Mouse (Mus musculus): ENCODE data around the gene Lcp1. TPM values are rescaled to one million over a fixed set of nuclear protein-coding genes. Genes with fewer than 3 reads are reported as not detected.

The Lcp1 gene
- polyA plus RNA-seq, 1 experiment from 2014 or later = 8.3 TPM

DNA sequence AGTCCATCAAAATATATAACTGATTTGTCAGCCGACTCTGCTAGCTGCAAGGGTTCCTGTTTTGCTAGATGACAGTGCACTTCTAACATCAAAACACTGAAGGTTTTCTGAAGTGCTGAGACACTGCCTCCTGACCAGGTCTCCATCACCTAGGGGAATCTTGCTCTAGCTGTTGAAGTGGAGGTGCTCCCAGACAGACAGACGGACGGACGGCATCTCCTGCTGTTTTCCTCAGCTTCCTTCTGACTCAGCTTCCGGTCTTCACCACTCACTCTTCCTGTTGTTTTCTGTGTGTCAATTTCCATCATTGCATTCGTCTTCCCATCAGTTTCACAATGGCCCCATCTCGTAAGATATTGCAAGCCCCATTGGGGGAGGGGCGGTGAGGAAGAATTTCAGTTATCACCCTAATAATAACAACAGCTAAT is 49.7 kb downstream of the Lcp1 start:
- Histone ChIP-seq H3K9me3 (ENCODE audit: control insufficient read depth, low read length) (no peaks in the 10 kb centered on the region), H3K27ac (ENCODE audit: low read depth, low read length) (no peak overlapping the region), H3K9ac (replicated peaks; ENCODE audit: low read depth, low read length) (no peak overlapping the region), H3K4me2 (ENCODE audit: low read depth, low read length) (no peak overlapping the region), H3K4me1 (ENCODE audit: control insufficient read depth, insufficient read depth, low read length) (no peaks in the 10 kb centered on the region), H3K4me3 (ENCODE audit: low read depth, low read length) (no peak overlapping the region), H3K27me3 (ENCODE audit: control insufficient read depth, insufficient read depth, low read length) (no peaks in the 10 kb centered on the region), H3K36me3 (ENCODE audit: control insufficient read depth, insufficient read depth, low read length) (no peaks in the 10 kb centered on the region)
- ATAC-seq (ENCODE audit: low read depth) = no peak
- 87% methylated on average over 8 of the region's 8 CpGs for WGBS

DNA sequence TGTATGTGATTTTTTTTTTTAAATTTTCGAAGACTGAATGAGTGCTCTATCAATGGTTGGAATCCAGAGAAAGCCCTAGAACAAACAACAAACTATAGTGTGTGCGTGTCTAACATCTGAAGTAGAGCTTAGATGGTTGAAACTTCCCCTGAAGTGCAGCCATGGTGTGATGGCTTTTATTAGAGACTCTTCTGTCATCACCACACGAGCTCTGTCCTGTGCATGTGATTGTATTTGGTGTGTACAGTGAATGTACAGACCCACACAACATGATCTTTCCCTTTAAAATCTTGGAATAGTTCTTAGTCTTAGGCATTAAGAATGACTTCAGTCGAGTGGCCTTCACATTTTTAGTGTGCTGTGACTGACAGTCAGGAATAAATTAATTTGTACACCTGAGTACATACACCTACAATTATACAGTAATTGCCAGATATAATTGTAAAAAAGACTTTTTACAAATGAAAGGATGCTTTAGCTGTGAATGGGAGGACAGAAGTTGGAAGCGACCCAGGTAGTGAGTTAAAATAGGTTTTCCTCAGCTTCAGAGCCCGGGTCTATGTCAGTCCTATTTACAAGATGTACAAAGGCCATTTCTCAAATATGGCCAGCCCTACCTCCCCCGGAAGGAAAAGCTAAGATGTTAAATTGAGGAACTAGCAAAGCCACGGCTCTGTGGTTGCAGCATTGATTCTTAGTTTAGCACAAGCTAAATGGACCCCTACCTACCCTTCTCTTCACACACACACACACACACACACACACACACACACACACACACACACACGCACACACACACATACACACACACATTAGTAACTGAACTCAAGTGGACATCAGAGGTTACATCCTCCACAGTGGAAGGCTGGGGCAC is 50.4 kb downstream of the Lcp1 start:
- H3K4me1 ChIP-seq (ENCODE audit: control insufficient read depth, insufficient read depth, low read length) = no peaks in the 10 kb centered on the region
- no peaks in the 10 kb centered on the region for H3K9me3 ChIP-seq (ENCODE audit: control insufficient read depth, low read length)
- H3K4me2 ChIP-seq (ENCODE audit: low read depth, low read length) = no peak overlapping the region
- no peak overlapping the region for H3K9ac ChIP-seq (replicated peaks; ENCODE audit: low read depth, low read length)
- ATAC-seq (ENCODE audit: low read depth) = no peak
- WGBS = 90% methylated on average over 9 of the region's 9 CpGs
- H3K27me3 ChIP-seq (ENCODE audit: control insufficient read depth, insufficient read depth, low read length) = no peaks in the 10 kb centered on the region
- no peak overlapping the region for H3K4me3 ChIP-seq (ENCODE audit: low read depth, low read length)
- H3K27ac ChIP-seq (ENCODE audit: low read depth, low read length) = no peak overlapping the region
- no peaks in the 10 kb centered on the region for H3K36me3 ChIP-seq (ENCODE audit: control insufficient read depth, insufficient read depth, low read length)

DNA sequence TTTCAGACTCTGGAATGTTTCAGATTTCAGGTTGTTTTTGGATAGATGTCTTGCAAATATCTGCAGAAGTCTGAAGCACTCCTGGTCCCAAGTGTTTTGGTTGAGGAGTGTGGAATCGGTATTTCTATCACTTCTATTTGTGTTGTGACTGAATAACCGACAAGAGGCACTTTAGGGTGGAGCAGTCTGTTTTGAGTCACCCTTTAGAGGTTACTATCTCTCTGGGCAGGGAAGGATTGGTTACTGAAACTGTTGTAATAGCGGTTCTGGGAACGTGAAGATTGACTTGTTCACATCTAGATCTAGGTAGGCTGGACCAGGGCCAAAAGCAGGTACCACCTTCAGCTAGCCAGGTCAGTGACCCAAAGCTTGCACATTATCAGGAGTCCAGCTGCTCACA is 51.5 kb downstream of the Lcp1 start:
- H3K9ac ChIP-seq (replicated peaks; ENCODE audit: low read depth, low read length) = no peak overlapping the region
- H3K4me2 ChIP-seq (ENCODE audit: low read depth, low read length) = no peak overlapping the region
- 80% methylated on average over 4 of the region's 4 CpGs for WGBS
- no peaks in the 10 kb centered on the region for H3K4me1 ChIP-seq (ENCODE audit: control insufficient read depth, insufficient read depth, low read length)
- no peaks in the 10 kb centered on the region for H3K27me3 ChIP-seq (ENCODE audit: control insufficient read depth, insufficient read depth, low read length)
- H3K27ac ChIP-seq (ENCODE audit: low read depth, low read length) = no peak overlapping the region
- no peak overlapping the region for H3K4me3 ChIP-seq (ENCODE audit: low read depth, low read length)
- no peaks in the 10 kb centered on the region for H3K9me3 ChIP-seq (ENCODE audit: control insufficient read depth, low read length)
- no peaks in the 10 kb centered on the region for H3K36me3 ChIP-seq (ENCODE audit: control insufficient read depth, insufficient read depth, low read length)
- no peak for ATAC-seq (ENCODE audit: low read depth)

DNA sequence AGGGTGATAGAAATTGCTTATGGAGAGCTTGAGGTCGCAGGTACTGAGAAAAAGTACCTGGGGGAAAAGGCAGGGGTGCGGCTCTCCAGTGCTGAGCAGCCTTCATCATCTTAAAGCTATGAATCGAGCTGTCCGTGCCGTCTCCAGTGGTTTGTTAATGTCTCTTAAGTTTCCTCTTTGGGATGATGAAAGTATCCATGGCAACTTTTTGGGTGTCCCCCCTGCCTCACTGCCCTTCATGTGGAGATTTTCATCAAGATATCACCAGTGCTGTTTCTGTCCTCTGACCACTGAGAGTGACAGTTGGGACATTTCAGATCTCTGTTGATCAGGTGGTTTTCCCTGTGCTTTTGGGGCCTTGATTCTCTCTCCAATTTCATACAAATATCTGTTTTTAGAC is 51.9 kb downstream of the Lcp1 start:
- no peaks in the 10 kb centered on the region for H3K36me3 ChIP-seq (ENCODE audit: control insufficient read depth, insufficient read depth, low read length)
- ATAC-seq (ENCODE audit: low read depth) = no peak
- no peaks in the 10 kb centered on the region for H3K9me3 ChIP-seq (ENCODE audit: control insufficient read depth, low read length)
- 93% methylated on average over 5 of the region's 5 CpGs for WGBS
- no peak overlapping the region for H3K27ac ChIP-seq (ENCODE audit: low read depth, low read length)
- H3K27me3 ChIP-seq (ENCODE audit: control insufficient read depth, insufficient read depth, low read length) = no peaks in the 10 kb centered on the region
- H3K9ac ChIP-seq (replicated peaks; ENCODE audit: low read depth, low read length) = no peak overlapping the region
- H3K4me1 ChIP-seq (ENCODE audit: control insufficient read depth, insufficient read depth, low read length) = no peaks in the 10 kb centered on the region
- H3K4me2 ChIP-seq (ENCODE audit: low read depth, low read length) = no peak overlapping the region
- H3K4me3 ChIP-seq (ENCODE audit: low read depth, low read length) = no peak overlapping the region

DNA sequence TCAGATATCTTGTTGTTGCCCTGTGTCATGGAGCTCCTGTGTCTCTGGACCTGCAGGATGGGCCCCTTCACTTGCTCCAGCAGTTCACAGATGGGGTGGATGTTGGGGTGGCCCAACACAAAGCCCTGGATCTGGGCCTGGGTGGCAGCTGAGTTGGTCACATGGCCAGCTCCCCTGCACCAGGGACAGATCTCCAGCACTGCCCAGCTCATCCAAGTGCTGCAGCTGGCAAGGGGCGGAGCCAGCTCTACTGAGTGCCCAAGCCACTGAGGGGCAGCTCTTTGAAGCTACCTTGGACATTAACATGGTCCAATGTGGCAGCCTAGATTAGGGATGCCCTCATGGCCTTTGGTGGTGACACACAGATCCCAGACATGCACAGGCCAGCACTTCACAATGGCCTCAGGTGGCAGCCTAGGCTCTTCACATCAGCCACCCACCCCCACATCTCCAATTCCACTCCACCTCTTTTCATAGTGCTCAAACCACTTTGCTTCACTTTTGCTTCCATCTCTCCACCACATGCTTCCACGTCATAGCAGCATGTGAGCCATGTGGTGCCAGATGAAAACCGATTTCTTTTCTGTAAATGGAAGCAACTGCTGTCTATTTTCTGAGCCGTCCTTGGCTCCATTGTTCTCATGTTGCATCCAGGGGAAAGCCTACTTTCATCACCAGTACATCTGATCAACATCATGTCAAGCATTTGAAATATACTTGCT is 53.3 kb downstream of the Lcp1 start:
- ATAC-seq (ENCODE audit: low read depth) = no peak
- WGBS = 90% methylated on average over 4 of the region's 4 CpGs
- Histone ChIP-seq H3K27me3 (ENCODE audit: control insufficient read depth, insufficient read depth, low read length) (no peaks in the 10 kb centered on the region), H3K9ac (replicated peaks; ENCODE audit: low read depth, low read length) (no peak overlapping the region), H3K27ac (ENCODE audit: low read depth, low read length) (no peak overlapping the region), H3K36me3 (ENCODE audit: control insufficient read depth, insufficient read depth, low read length) (no peaks in the 10 kb centered on the region), H3K4me3 (ENCODE audit: low read depth, low read length) (no peak overlapping the region), H3K9me3 (ENCODE audit: control insufficient read depth, low read length) (no peaks in the 10 kb centered on the region), H3K4me1 (ENCODE audit: control insufficient read depth, insufficient read depth, low read length) (no peaks in the 10 kb centered on the region), H3K4me2 (ENCODE audit: low read depth, low read length) (no peak overlapping the region)

DNA sequence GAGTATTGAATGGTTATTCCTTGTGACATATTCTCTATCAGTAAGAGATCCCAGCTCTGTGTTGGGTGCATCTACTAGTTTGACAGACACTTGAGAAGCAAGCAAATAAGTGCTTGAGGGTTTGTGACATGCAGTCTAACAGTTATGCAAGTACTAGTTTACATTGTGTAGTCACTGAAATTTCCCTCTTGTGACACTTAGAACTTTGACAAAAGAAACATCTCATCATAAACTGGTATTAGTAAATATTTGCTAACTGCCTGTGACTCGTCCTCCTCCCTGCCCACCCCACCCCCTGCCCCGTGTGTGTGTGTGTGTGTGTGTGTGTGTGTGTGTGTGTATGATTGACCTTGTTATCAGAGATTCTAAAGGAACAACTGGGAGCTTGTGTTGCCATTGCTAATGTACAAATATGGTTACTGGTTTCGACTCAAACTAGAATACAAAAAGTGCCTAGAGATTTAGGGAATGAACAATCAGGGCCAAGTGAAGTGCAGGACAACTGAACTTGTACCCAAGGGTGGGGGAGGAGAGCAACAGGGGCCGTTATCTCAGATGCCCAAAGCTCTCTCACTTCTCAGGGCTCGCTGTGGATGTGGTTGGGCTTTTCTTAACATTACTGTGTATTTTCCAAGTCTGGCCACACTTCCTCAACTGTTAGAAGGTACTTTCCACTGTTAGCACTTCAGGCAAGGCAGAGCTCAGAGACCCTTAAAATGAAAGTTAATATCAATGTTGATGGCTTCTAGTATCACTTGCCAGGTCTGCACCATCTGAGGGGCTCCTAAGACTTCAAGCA is 55.1 kb downstream of the Lcp1 start:
- ATAC-seq (ENCODE audit: low read depth) = no peak
- Histone ChIP-seq H3K4me1 (ENCODE audit: control insufficient read depth, insufficient read depth, low read length) (no peaks in the 10 kb centered on the region), H3K9ac (replicated peaks; ENCODE audit: low read depth, low read length) (no peak overlapping the region), H3K27ac (ENCODE audit: low read depth, low read length) (no peak overlapping the region), H3K27me3 (ENCODE audit: control insufficient read depth, insufficient read depth, low read length) (no peaks in the 10 kb centered on the region), H3K9me3 (ENCODE audit: control insufficient read depth, low read length) (no peaks in the 10 kb centered on the region), H3K4me3 (ENCODE audit: low read depth, low read length) (no peak overlapping the region), H3K36me3 (ENCODE audit: control insufficient read depth, insufficient read depth, low read length) (no peaks in the 10 kb centered on the region), H3K4me2 (ENCODE audit: low read depth, low read length) (no peak overlapping the region)
- 83% methylated on average over 5 of the region's 5 CpGs for WGBS

DNA sequence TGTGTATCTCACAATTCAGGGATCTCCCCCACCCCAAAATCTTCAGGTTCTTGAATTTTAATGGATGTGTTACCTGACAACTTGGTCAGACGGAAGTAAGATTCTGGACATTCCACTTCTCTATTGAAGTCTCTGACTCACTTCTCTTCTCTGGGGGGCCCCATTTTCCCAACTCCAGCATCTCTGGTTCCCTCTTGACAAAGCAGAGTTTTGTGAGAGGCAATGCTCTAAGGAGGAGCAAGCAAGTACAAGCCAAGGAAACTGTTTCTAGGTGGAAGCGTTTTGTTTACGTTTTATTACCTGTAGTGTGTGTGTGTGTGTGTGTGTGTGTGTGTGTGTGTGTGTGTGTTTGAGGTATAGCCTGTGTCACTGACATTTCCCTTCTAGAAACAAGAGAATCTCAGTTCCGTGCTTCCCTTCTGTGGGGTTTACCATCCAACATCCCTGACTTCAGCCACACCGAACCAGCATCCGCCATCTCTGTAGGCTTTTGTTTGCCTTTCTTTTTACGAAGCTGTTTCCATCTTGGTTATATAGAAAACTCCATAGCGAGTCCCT is 56.0 kb downstream of the Lcp1 start:
- H3K9ac ChIP-seq (replicated peaks; ENCODE audit: low read depth, low read length) = no peak overlapping the region
- no peaks in the 10 kb centered on the region for H3K27me3 ChIP-seq (ENCODE audit: control insufficient read depth, insufficient read depth, low read length)
- no peaks in the 10 kb centered on the region for H3K4me1 ChIP-seq (ENCODE audit: control insufficient read depth, insufficient read depth, low read length)
- no peaks in the 10 kb centered on the region for H3K9me3 ChIP-seq (ENCODE audit: control insufficient read depth, low read length)
- no peak overlapping the region for H3K27ac ChIP-seq (ENCODE audit: low read depth, low read length)
- H3K4me3 ChIP-seq (ENCODE audit: low read depth, low read length) = no peak overlapping the region
- WGBS = 93% methylated on average over 8 of the region's 8 CpGs
- no peaks in the 10 kb centered on the region for H3K36me3 ChIP-seq (ENCODE audit: control insufficient read depth, insufficient read depth, low read length)
- no peak overlapping the region for H3K4me2 ChIP-seq (ENCODE audit: low read depth, low read length)
- ATAC-seq (ENCODE audit: low read depth) = no peak

DNA sequence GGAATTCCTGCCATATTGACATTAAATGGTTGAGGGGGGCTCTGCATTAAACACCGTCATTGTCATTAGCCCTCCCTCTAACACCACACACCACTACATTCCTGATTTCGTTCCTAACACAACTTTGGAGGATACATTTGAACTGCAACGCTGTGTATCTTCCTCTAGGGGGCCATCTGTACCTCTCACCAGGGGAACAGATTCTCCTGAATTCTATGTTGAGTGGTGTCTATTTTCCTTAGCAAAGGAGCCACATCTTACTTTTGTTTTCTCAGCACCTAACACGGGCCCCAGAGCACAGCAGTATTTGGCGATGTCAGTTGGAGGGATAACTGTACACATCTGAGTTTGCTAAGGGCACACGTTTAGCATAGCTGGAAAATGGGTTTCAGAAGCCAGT is 57.6 kb downstream of the Lcp1 start:
- WGBS = 69% methylated on average over 6 of the region's 6 CpGs
- ATAC-seq (ENCODE audit: low read depth) = no peak
- H3K9me3 ChIP-seq (ENCODE audit: control insufficient read depth, low read length) = no peaks in the 10 kb centered on the region
- no peaks in the 10 kb centered on the region for H3K27me3 ChIP-seq (ENCODE audit: control insufficient read depth, insufficient read depth, low read length)
- no peaks in the 10 kb centered on the region for H3K4me1 ChIP-seq (ENCODE audit: control insufficient read depth, insufficient read depth, low read length)
- no peak overlapping the region for H3K4me2 ChIP-seq (ENCODE audit: low read depth, low read length)
- H3K4me3 ChIP-seq (ENCODE audit: low read depth, low read length) = no peak overlapping the region
- H3K27ac ChIP-seq (ENCODE audit: low read depth, low read length) = no peak overlapping the region
- H3K9ac ChIP-seq (replicated peaks; ENCODE audit: low read depth, low read length) = no peak overlapping the region
- H3K36me3 ChIP-seq (ENCODE audit: control insufficient read depth, insufficient read depth, low read length) = no peaks in the 10 kb centered on the region
